Mouse (Mus musculus): ENCODE data around the gene Gpr182. TPM values are rescaled to one million over a fixed set of nuclear protein-coding genes. Genes with fewer than 3 reads are reported as not detected.

Gpr182 gene
- polyA plus RNA-seq (2014; fragmentation: Illumina TruSeq; extraction: RNeasy Lipid Tissue Mini Kit (QIAGEN cat#74804); ENCODE audit: low read depth, low replicate concordance): 4.0 TPM

DNA sequence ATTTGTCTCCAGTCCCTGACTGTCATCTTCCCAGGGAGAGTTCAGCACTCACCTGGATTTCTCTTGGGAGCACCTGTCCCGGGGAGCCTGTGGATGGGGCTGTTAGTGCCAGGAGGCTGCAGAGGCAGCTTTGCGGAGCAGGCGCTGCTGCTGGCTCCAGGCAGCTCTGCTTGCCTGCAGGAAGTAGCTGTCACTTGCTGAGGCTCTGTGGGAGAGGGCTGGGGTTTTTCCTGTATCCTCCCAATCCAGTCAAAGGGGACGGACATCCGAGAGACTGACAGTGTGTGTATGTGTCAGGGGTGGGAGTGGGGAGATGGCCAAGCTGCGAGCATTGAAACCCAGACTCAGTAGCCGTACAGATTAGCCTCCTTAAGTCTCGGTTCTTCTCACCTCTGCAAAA is at the start of gene Gpr182:
TSS of gene Gpr182 (minus strand) at position 185 of the 400 bp plus-strand sequence.

DNA sequence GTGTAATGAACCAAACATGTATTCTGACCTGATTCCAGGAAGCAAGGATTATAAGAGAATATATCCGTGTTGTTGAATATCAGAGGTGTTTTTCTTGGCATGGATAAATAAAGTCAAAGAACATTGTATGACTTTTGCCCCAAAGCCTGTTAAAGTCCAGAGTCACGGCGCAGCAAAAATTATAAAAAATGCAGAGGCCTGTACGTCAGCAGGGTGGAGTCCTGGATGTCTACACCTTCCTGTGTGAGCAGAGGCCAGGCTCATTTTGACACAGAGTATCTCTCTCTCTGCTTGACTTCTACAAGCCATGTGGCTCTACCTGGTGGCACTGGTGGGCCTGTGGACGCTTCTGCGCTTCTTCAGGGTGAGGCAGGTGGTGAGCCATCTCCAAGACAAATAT is 49.4 kb upstream of the Gpr182 start, which contains the start of gene Rdh16:
TSS of gene Rdh16 (plus strand) at position 262 of the 400 bp plus-strand sequence.

DNA sequence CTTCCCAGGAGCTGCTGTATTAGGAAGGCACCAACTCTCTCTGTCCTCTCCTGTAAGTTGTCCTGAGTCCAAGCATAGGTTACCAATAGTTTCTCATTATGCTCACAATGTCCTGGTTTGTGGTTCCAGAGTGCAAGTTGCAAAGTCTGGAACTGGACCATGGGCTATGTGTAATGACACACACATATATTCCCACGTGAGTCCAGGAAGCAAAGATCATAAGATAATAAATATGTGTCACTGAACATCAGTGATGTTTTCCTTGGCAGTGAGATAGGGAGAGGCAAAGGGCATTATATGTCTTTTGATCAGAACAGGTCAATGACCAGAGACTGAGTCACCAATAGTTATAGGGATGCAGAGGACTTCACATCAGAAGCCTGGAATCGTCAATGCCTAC is 24.5 kb upstream of the Gpr182 start, which contains the start of gene Rdh9:
TSS of gene Rdh9 (plus strand) at position 376 of the 400 bp plus-strand sequence.

DNA sequence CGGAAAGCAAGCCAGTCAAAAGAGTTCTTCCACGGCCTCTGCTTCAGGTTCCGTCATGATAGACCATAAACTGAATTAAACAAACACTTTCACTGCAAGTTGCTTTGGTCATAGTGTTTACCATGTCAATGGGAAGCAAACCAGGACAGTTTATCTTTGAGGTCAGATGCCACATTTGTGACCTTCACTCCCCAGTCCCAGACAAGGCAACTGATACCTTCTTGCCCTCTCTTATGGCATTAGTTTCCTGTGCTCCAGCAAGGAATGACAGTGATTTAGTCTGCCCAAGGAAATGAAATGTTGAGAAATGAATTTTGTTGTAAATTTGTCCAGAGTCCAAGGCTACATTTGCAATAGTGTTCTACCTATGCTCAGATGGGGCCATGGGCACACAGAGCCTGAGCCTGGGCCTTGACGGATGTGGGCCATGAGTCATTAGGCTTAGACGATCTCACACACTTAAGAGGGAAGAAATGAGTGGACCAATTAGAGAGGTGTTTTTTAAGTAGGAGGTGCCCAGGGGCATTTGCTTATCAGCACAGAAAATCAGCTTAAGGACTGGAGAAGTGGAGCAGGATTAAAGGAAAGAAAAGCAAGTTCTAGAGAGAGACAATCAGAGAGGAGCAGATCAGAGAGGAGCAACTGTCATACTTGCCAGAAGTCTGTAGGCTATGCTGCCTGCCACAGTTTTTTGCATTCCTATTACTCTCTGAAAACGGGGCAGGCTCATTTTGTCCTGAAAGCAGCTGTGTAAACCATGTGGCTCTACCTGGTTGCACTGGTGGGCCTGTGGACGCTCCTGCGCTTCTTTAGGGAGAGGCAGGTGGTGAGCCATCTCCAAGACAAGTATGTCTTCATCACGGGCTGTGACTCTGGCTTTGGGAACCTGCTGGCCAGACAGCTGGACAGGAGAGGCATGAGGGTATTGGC is 7.9 kb upstream of the Gpr182 start, which contains the start of the genes Rdh1 and Rdh16f1:
TSS of gene Rdh1 (plus strand) at position 541 of the 930 bp plus-strand sequence.
TSS of gene Rdh16f1 (plus strand) at position 607 of the 930 bp plus-strand sequence.

DNA sequence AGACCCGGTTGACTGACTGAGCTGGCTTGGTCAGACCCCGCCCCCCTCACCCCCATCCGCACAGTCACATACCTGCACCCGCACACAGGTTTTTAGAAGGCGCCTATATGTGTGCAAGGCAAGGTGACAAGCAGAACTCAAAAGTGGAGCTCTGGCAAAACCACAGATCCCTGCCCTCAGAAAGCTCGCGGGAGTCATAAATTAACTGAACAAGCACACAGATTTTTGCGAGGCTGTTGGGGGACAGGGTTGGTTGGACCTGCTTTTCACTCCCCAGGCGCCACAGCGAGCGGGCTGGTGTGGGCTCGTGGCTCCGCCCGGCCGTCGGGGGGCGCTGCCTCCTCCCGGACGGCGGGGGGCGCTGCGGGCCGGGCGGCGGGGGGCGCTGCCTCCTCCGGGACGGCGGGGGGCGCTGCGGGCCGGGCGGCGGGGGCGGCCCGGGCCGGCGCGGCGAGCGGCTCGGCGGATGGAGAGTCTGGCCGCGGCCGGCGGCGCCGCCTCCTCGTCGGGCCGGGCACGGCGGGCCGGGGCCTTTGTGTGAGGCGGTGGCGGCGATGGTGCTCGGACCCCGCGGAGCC is 12.4 kb downstream of the Gpr182 start, which contains the start of gene Zbtb39:
TSS of gene Zbtb39 (plus strand) at position 456 of the 578 bp plus-strand sequence.

DNA sequence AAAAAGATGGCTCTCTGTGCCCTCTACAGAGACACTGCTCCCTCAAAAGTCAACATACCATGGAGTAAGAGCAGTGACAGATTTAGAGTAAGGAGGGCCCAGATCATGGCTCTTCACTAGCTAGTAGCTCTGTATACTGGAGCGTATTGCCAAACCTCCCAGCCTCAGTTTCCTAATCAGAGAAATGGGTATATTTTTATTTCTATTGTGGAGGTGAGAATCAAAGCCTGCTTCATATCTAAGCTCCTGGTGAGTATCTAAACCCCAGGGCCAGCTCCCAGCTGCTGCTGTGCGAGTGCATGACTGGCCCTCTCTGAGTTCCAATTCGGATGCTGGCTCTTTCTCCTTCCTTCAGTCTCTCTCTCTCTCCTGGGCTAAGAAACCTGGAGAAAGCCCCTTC is 27.4 kb downstream of the Gpr182 start, which contains the start of gene Tac2:
TSS of gene Tac2 (plus strand) at position 301 of the 400 bp plus-strand sequence.

DNA sequence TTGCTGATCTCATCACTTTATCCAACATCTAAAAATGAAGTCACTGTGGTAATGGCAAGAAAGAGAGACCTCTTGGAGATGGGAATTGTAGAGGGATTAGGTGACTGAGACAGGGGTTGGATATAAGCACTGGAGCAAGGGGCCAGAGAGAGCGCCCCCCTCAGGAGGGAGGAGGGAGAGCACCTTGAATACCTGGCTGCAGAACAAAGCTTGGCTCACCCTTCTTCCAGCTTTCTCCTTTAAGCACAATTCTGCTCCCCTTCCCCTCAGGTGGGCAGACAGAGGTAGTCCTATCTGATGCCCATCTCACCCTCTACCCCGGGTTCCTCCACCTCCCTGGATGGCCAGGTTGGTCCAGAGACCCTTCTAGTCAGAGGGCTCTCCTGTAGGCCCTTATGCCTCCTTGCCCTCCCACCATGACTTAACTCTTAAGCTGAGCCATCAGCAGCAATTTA is 46.7 kb downstream of the Gpr182 start, which contains the start of gene Myo1a:
TSS of gene Myo1a (plus strand) at position 405 of the 455 bp plus-strand sequence.

Other genes with a start within 250 kb of the Gpr182 start
- 37.8 TPM for gene Ndufa4l2, start 236.8 kb downstream of the Gpr182 start, polyA plus RNA-seq (2014; fragmentation: Illumina TruSeq; extraction: RNeasy Lipid Tissue Mini Kit (QIAGEN cat#74804); ENCODE audit: low read depth, low replicate concordance)
- 47.5 TPM for gene Shmt2, start 229.3 kb downstream of the Gpr182 start, polyA plus RNA-seq (2014; fragmentation: Illumina TruSeq; extraction: RNeasy Lipid Tissue Mini Kit (QIAGEN cat#74804); ENCODE audit: low read depth, low replicate concordance)
- gene Nxph4, start 217.2 kb downstream of the Gpr182 start, polyA plus RNA-seq (2014; fragmentation: Illumina TruSeq; extraction: RNeasy Lipid Tissue Mini Kit (QIAGEN cat#74804); ENCODE audit: low read depth, low replicate concordance): not detected
- gene Lrp1, start 130.6 kb downstream of the Gpr182 start, polyA plus RNA-seq (2014; fragmentation: Illumina TruSeq; extraction: RNeasy Lipid Tissue Mini Kit (QIAGEN cat#74804); ENCODE audit: low read depth, low replicate concordance): 87.8 TPM
- gene Stat6, start 108.7 kb downstream of the Gpr182 start, polyA plus RNA-seq (2014; fragmentation: Illumina TruSeq; extraction: RNeasy Lipid Tissue Mini Kit (QIAGEN cat#74804); ENCODE audit: low read depth, low replicate concordance): 48.3 TPM
- 5.4 TPM for gene Nemp1, start 84.8 kb downstream of the Gpr182 start, polyA plus RNA-seq (2014; fragmentation: Illumina TruSeq; extraction: RNeasy Lipid Tissue Mini Kit (QIAGEN cat#74804); ENCODE audit: low read depth, low replicate concordance)
- gene Nab2, start 83.2 kb downstream of the Gpr182 start, polyA plus RNA-seq (2014; fragmentation: Illumina TruSeq; extraction: RNeasy Lipid Tissue Mini Kit (QIAGEN cat#74804); ENCODE audit: low read depth, low replicate concordance): 10.6 TPM
- 0.34 TPM for gene Myo1a, start 46.6 kb downstream of the Gpr182 start, polyA plus RNA-seq (2014; fragmentation: Illumina TruSeq; extraction: RNeasy Lipid Tissue Mini Kit (QIAGEN cat#74804); ENCODE audit: low read depth, low replicate concordance)
- gene Tac2, start 27.3 kb downstream of the Gpr182 start, polyA plus RNA-seq (2014; fragmentation: Illumina TruSeq; extraction: RNeasy Lipid Tissue Mini Kit (QIAGEN cat#74804); ENCODE audit: low read depth, low replicate concordance): not detected
- gene Zbtb39, start 12.2 kb downstream of the Gpr182 start, polyA plus RNA-seq (2014; fragmentation: Illumina TruSeq; extraction: RNeasy Lipid Tissue Mini Kit (QIAGEN cat#74804); ENCODE audit: low read depth, low replicate concordance): 4.4 TPM
- gene Rdh1, start 8.0 kb upstream of the Gpr182 start, polyA plus RNA-seq (2014; fragmentation: Illumina TruSeq; extraction: RNeasy Lipid Tissue Mini Kit (QIAGEN cat#74804); ENCODE audit: low read depth, low replicate concordance): not detected
- not detected for gene Rdh16f1, start 8.1 kb upstream of the Gpr182 start, polyA plus RNA-seq (2014; fragmentation: Illumina TruSeq; extraction: RNeasy Lipid Tissue Mini Kit (QIAGEN cat#74804); ENCODE audit: low read depth, low replicate concordance)
- gene Rdh9, start 24.7 kb upstream of the Gpr182 start, polyA plus RNA-seq (2014; fragmentation: Illumina TruSeq; extraction: RNeasy Lipid Tissue Mini Kit (QIAGEN cat#74804); ENCODE audit: low read depth, low replicate concordance): 0.31 TPM
- gene Rdh16, start 49.4 kb upstream of the Gpr182 start, polyA plus RNA-seq (2014; fragmentation: Illumina TruSeq; extraction: RNeasy Lipid Tissue Mini Kit (QIAGEN cat#74804); ENCODE audit: low read depth, low replicate concordance): not detected
- gene Rdh19, start 98.2 kb upstream of the Gpr182 start, polyA plus RNA-seq (2014; fragmentation: Illumina TruSeq; extraction: RNeasy Lipid Tissue Mini Kit (QIAGEN cat#74804); ENCODE audit: low read depth, low replicate concordance): not detected
- gene Rdh16f2, start 114.7 kb upstream of the Gpr182 start, polyA plus RNA-seq (2014; fragmentation: Illumina TruSeq; extraction: RNeasy Lipid Tissue Mini Kit (QIAGEN cat#74804); ENCODE audit: low read depth, low replicate concordance): not detected
- 0.63 TPM for gene Rdh7, start 137.1 kb upstream of the Gpr182 start, polyA plus RNA-seq (2014; fragmentation: Illumina TruSeq; extraction: RNeasy Lipid Tissue Mini Kit (QIAGEN cat#74804); ENCODE audit: low read depth, low replicate concordance)
- gene Sdr9c7, start 146.8 kb upstream of the Gpr182 start, polyA plus RNA-seq (2014; fragmentation: Illumina TruSeq; extraction: RNeasy Lipid Tissue Mini Kit (QIAGEN cat#74804); ENCODE audit: low read depth, low replicate concordance): not detected

Data from heart, adult 10 weeks (tissue).